Mouse (Mus musculus): ENCODE data around the gene Itgbl1.

DNA sequence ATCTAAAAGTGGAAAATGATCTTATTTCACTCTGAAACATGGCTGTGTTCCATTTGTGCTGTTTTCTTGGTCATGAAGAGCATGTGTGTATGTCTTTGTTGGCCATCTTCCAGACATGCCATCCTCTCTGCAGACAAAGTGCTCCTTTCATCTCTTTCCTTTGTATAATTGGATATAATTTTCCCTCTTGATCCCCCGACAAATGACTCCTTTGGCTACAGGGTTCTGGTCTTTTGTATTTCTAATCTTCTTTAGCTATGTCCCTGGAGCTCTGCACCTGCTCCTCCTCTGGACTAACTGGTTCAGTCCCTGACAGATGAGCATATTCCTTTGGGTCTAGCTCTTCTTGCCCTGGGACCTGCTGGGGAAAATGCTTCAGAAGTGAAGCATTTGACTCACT lies 36.8 kb upstream of the Itgbl1 start:
- TF ChIP-seq POLR2A (IDR thresholded peaks at IDR 0.05; ENCODE audit: insufficient read depth, low read length) (no peak), CTCF (IDR thresholded peaks at IDR 0.05; ENCODE audit: low read depth, low read length) (no peak)

Data from ES-Bruce4 (cell line).